Mouse (Mus musculus) gastrocnemius, postnatal 10 days (tissue): ENCODE data around the gene Cand2. TPM values are rescaled to one million over a fixed set of nuclear protein-coding genes. Genes with fewer than 3 reads are reported as not detected.

Source experiments
- DNase-seq: peaks from one replicate; pipeline ENCODE4 v3.0.0; 2021; ENCODE audit warnings: mixed read lengths
- microRNA-seq, 2 experiments: library from miRNA; unstranded; fragments of <30 nt; microRNA quantifications; one replicate each; pipeline ENCODE4 v1.2.0; 2021
- total RNA-seq, 2 experiments: library from RNA; stranded (reverse); gene quantifications; 2 replicates each; pipeline ENCODE4 v1.2.3; 2021

Cand2 gene
- total RNA-seq, 2 experiments from 2014 or later = 89.1 to 96.7 TPM

- DNase-seq = no peak
Measured at GRCm38 (mm10) chr6:115830779-115831601, 56.7 kb downstream of the Cand2 start.

- no peak for DNase-seq
Measured at GRCm38 (mm10) chr6:115832152-115832850, 58.0 kb downstream of the Cand2 start.

GRCm38 (mm10) chr6:115833861-115834260 is 59.5 kb downstream of the Cand2 start:
- no peak for DNase-seq

DNA sequence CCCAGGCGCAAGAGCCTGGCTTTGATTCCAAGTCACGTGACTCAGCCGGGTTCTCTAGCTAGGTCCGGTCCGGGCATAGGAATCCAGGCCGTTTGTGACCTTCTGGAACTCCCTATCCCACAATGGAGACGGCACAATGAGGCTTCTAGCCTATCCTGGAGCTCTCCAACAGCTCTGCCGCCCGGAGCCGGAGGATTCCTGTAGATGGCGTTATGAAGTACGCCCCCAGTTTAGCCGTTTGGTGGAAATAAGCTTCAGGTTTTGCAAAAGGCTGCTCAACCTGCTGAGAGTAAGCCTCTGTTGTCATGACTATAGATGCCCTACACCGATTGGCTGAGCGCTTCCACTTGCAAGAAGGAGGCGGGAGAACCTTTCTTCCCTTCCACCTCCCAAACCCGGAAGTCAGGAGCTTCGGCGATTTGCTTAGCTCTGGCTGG is 63.8 kb downstream of the Cand2 start, which contains the start of gene Efcab12:
Gene Efcab12 (minus strand): TSS at position 252 of the 437 bp plus-strand sequence.
- DNase-seq = peak; percentile 32

DNA sequence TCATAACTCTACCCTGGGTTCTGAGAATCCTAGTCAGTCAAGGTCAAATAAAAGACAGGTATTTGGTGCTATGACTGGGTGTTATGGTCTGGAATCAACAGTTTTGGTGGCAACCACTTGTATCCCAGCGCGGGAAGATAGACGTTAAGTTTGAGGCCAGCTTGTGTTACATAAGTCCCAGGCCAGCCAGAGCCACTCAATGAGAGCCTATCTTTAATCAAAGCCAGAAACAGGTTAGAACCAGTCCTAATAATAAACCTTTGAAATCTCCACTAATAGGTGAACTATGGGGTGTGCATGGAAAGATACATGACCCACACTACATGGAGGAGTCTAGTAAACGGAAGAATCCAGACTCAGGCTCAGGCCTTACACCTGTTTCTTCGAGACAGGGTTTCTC is 64.4 kb downstream of the Cand2 start:
- DNase-seq = no peak

DNA sequence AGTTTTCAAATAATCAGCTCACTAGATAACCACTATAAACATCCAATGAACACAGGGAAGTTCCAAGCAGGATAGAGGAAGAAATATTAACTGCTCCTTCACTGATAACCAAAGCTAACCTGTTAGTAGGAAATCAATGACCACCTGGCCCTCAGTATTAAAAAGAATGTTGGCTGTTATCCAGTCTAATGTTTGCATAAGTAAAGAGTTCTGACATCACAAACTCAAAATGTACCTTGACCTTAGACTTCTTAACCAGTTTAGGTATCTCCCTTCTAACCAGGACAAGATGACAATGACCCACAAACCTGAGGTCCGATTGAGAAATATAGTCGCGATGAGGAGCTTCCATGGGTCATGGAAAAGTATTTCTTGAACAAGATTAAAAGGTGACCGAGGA is 70.7 kb downstream of the Cand2 start:
- DNase-seq = no peak

DNA sequence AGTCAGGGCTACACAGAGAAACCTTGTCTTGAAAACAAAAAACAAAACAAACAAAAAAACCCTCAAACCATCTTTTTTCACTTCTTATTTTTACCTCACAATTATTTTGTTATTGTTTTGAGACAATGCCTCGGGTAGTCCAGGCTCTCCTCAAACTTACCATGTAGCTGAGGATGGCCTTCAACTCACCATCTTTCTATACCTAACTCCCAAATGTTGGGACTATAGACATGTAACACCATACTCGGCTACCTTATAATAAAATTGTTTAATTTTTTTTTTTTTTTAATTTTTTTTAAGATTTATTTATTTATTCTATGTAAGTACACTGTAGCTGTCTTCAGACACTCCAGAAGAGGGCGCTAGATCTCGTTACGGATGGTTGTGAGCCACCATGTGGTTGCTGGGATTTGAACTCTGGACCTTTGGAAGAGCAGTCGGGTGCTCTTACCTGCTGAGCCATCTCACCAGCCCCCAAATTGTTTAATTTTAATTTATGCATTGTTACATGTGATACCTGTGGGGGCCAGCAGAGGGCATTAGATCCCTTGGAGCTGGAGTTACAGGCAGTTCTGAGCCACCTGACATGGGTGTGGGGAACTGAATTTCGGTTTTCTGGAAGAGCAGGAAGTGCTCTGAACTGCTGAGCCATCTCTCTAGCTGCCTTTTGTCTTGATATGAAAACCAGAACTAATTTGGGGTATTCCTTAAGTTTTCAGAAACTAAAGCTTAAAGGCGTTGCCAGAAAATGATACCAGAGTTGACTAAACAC is 72.5 kb downstream of the Cand2 start:
- DNase-seq = peak; percentile 60

DNA sequence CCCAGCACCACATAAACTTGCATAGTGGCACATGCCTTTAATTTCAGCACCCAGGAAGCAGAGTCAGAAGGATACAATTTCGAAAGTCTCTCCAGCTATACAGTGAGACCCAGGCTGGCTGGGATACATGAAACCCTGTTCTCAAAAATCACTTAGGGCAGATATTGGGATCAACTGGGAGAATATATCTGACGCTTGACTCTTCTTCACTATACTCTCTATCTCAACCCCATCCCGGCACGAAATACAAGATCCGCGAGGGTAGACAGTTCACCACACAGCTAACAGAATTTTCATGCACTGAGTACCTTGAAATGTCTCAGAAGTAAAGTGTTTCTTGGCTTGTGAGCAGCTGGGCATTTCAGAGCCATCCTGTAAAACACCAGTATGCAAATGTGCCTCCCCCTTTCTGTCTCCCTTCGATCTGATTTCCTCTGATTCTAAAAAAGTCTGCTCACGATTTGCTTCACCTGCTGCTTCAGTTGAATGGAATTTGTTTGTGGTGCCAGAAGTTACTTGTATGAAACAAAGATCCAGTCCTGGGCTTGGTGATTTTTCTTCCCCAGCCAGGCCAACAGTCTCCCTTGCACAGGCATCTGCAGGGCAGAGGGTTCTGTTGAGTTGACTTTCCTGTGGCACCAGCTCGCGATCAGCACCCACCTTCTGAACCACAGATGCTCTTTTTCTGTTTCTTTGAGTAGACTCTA is 74.4 kb downstream of the Cand2 start:
- DNase-seq = no peak

- DNase-seq = no peak
Measured at GRCm38 (mm10) chr6:115852446-115853090, 78.2 kb downstream of the Cand2 start.

- DNase-seq = peak; percentile 93
Measured at GRCm38 (mm10) chr6:115853091-115853813, 78.9 kb downstream of the Cand2 start, which contains the start of the genes Mbd4 and Ift122. Gene Mbd4, minus strand, starts transcription at chr6:115853371. Gene Ift122, plus strand, starts transcription at chr6:115853470.

- DNase-seq = no peak
Measured at GRCm38 (mm10) chr6:115853985-115854384, 79.6 kb downstream of the Cand2 start.

DNA sequence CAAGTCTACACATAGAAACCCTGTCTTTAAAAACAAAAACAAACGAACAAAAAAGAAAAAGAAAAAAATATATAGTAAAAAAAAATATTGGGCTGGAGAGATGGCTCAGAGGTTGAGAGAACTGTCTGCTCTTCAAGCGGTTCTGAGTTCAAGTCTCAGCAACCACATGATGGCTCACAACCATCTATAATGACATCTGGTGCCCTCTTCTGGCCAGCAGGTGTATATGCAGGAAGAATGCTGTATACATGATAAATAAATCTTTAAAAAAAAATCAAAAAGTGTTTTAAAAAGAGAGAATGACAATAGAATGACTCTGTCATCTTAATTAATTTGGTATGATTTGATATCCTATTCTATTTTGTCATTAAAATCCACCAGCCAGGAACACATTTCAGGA is 80.1 kb downstream of the Cand2 start:
- DNase-seq = no peak

Small RNA genes lying within 50 kb of the gene (microRNA-seq; reads per million reads assigned to microRNA genes)
- 0 to 0.25 reads per million in 2 experiments for gene Mir7660

Other genes starting within 250 kb of the Cand2 start
- 1 to 10 TPM; 8.2 to 9.6 TPM for gene Tsen2, start 229.9 kb upstream of the Cand2 start, total RNA-seq
- gene Mkrn2os, start 182.0 kb upstream of the Cand2 start, total RNA-seq = under 1 TPM; 0.16 to 0.26 TPM
- gene Mkrn2, start 172.6 kb upstream of the Cand2 start, total RNA-seq = 10 to 100 TPM; 36.5 to 37.0 TPM
- gene Raf1, start 97.9 kb upstream of the Cand2 start, total RNA-seq = 100 to 1,000 TPM; 102 to 108 TPM
- 1 to 10 TPM in 1 of 2 experiments, under 1 TPM in 1; 0.26 to 1.5 TPM for gene Tmem40, start 12.1 kb upstream of the Cand2 start, total RNA-seq
- gene Rpl32, start 34.2 kb downstream of the Cand2 start, total RNA-seq = 1,000 to 10,000 TPM; 1,136 to 1,161 TPM
- under 1 TPM; 0.12 to 0.14 TPM for gene Efcab12, start 63.9 kb downstream of the Cand2 start, total RNA-seq
- 1 to 10 TPM; 2.3 to 3.7 TPM for gene Mbd4, start 78.8 kb downstream of the Cand2 start, total RNA-seq
- 10 to 100 TPM; 19.3 to 21.9 TPM for gene Ift122, start 78.9 kb downstream of the Cand2 start, total RNA-seq
- under 1 TPM; 0.19 to 0.32 TPM for gene Rho, start 157.2 kb downstream of the Cand2 start, total RNA-seq
- gene H1foo, start 170.4 kb downstream of the Cand2 start, total RNA-seq = not detected
- gene Plxnd1, start 220.5 kb downstream of the Cand2 start, total RNA-seq = 100 to 1,000 TPM in 1 of 2 experiments, 10 to 100 TPM in 1; 90.1 to 127 TPM